In genomic region chr3:149042527-149042926, GRCm38 (mm10) we compare ENCODE assay signal across 13 mouse cellular contexts. TPM values are rescaled to one million over a fixed set of nuclear protein-coding genes. Genes with fewer than 3 reads are reported as not detected.
DNase-seq lines count a peak whose midpoint lies in the region; ATAC-seq and TF ChIP-seq lines count a peak whose summit lies in the region.
"Had no signal": no experiment of that assay in that cellular context is flagged by ENCODE, and none has a peak within 500 bp of the region (broad histone marks: within the 10 kb centered on the region; RNA-seq: fewer than 3 reads in every experiment).

No protein-coding gene starts in this region.

- H3K27me3 ChIP-seq in cerebellum, adult 2 months (ENCODE audit: control insufficient read depth, insufficient read depth, low read length), result no peaks in the 10 kb centered on the region
- H3K27me3 ChIP-seq in forebrain, embryonic 16.5 days (replicated peaks; ENCODE audit: control insufficient read depth, insufficient read depth, low read length), result no peaks in the 10 kb centered on the region
- H3K27me3 ChIP-seq in limb, embryonic 12.5 days, result no peaks in the 10 kb centered on the region
- no peaks in the 10 kb centered on the region for H3K27me3 ChIP-seq in neural tube, embryonic 14.5 days (ENCODE audit: control insufficient read depth, insufficient read depth, low read length)
- no peaks in the 10 kb centered on the region for H3K27me3 ChIP-seq in kidney, embryonic 14.5 days (ENCODE audit: control insufficient read depth, insufficient read depth, low read length)
- H3K27me3 ChIP-seq: embryonic facial prominence, embryonic 15.5 days had no signal

- no peak overlapping the region for H3K4me2 ChIP-seq in forebrain, embryonic 16.5 days (ENCODE audit: low read length)
- H3K4me2 ChIP-seq in limb, embryonic 12.5 days, result peak overlapping the region; percentile 22
- no peak overlapping the region for H3K4me2 ChIP-seq in neural tube, embryonic 14.5 days (ENCODE audit: low read depth, low read length)
- no peak overlapping the region for H3K4me2 ChIP-seq in kidney, embryonic 14.5 days (replicated peaks; ENCODE audit: low read depth, low read length)
- H3K4me2 ChIP-seq: embryonic facial prominence, embryonic 15.5 days; liver, embryonic 11.5 days had no signal

- H3K27ac ChIP-seq in cerebellum, adult 2 months (ENCODE audit: insufficient read depth, low read length), result no peak overlapping the region
- no peak overlapping the region for H3K27ac ChIP-seq in forebrain, embryonic 16.5 days (ENCODE audit: low read length)
- peak overlapping the region; percentile 58 for H3K27ac ChIP-seq in limb, embryonic 12.5 days
- H3K27ac ChIP-seq in neural tube, embryonic 14.5 days (ENCODE audit: low read depth, low read length), result no peak overlapping the region
- H3K27ac ChIP-seq in kidney, embryonic 14.5 days (ENCODE audit: low read depth, low read length), result no peak overlapping the region
- H3K27ac ChIP-seq: embryonic facial prominence, embryonic 15.5 days; macrophage had no signal

- no peak for TF ChIP-seq CTCF in cerebellum, adult 2 months (IDR thresholded peaks at IDR 0.05; ENCODE audit: borderline replicate concordance, insufficient read depth, low read depth, low read length)

- no peaks in the 10 kb centered on the region for H3K4me1 ChIP-seq in cerebellum, adult 2 months (ENCODE audit: control insufficient read depth, insufficient read depth, low read length)
- peaks cover 5% of the 10 kb centered on the region; the same call in 1 of the 2 replicates for H3K4me1 ChIP-seq in forebrain, embryonic 16.5 days (replicated peaks; ENCODE audit: control insufficient read depth, insufficient read depth, low read length)
- peaks cover 25% of the 10 kb centered on the region for H3K4me1 ChIP-seq in limb, embryonic 12.5 days (replicated peaks)
- H3K4me1 ChIP-seq in neural tube, embryonic 14.5 days (ENCODE audit: control insufficient read depth, insufficient read depth, low read length), result 0 out of 2 replicates have a peak, but pooled peaks cover 3% of the 10 kb centered on the region
- no peaks in the 10 kb centered on the region for H3K4me1 ChIP-seq in kidney, embryonic 14.5 days (ENCODE audit: control insufficient read depth, insufficient read depth, low read length)

- no peaks in the 10 kb centered on the region for H3K36me3 ChIP-seq in forebrain, embryonic 16.5 days (ENCODE audit: control insufficient read depth, insufficient read depth)
- H3K36me3 ChIP-seq in limb, embryonic 12.5 days, result no peaks in the 10 kb centered on the region
- H3K36me3 ChIP-seq in neural tube, embryonic 14.5 days (ENCODE audit: control insufficient read depth, insufficient read depth, low read length), result no peaks in the 10 kb centered on the region
- no peaks in the 10 kb centered on the region for H3K36me3 ChIP-seq in kidney, embryonic 14.5 days (ENCODE audit: control insufficient read depth, insufficient read depth, low read length)
- H3K36me3 ChIP-seq: embryonic facial prominence, embryonic 15.5 days had no signal

- WGBS in cerebellum, adult 2 months, result 17% methylated on average over 9 of the region's 9 CpGs
- WGBS in forebrain, embryonic 16.5 days, result 11% methylated on average over 9 of the region's 9 CpGs
- 11% methylated on average over 9 of the region's 9 CpGs for WGBS in limb, embryonic 12.5 days
- 11% methylated on average over 9 of the region's 9 CpGs for WGBS in neural tube, embryonic 14.5 days
- WGBS in kidney, embryonic 14.5 days, result 54% methylated on average over 9 of the region's 9 CpGs

- H3K4me3 ChIP-seq in cerebellum, adult 2 months (replicated peaks; ENCODE audit: insufficient read depth, low read depth, low read length), result no peak overlapping the region
- H3K4me3 ChIP-seq in forebrain, embryonic 16.5 days (replicated peaks; ENCODE audit: low read length), result no peak overlapping the region
- no peak overlapping the region for H3K4me3 ChIP-seq in limb, embryonic 12.5 days (replicated peaks)
- H3K4me3 ChIP-seq in neural tube, embryonic 14.5 days (ENCODE audit: low read depth, low read length), result no peak overlapping the region
- no peak overlapping the region for H3K4me3 ChIP-seq in kidney, embryonic 14.5 days (ENCODE audit: low read length)
- H3K4me3 ChIP-seq: embryonic facial prominence, embryonic 15.5 days had no signal

- 0 out of 2 replicates have a peak, but pooled peaks have one; percentile 15 for ATAC-seq in cerebellum, adult (ENCODE audit: insufficient number of reproducible peaks, low FRiP score, low TSS enrichment)
- ATAC-seq in forebrain, embryonic 16.5 days, result peak; percentile 72
- ATAC-seq in limb, embryonic 12.5 days (ENCODE audit: insufficient number of reproducible peaks, insufficient read depth, low FRiP score, low TSS enrichment, low read depth), result peak; percentile 92
- peak; percentile 95 for ATAC-seq in neural tube, embryonic 14.5 days (ENCODE audit: low read depth)
- ATAC-seq in kidney, embryonic 14.5 days (ENCODE audit: low FRiP score, low TSS enrichment), result no peak

- no peak for DNase-seq in cerebellum, adult 2 months
- no peak for DNase-seq in gastrocnemius, postnatal 10 days
- no peak for DNase-seq in left cerebral cortex, adult 18-20 months (ENCODE audit: low spot score in 2 of 2)
- DNase-seq: cerebellum, adult 11 months; thymus, postnatal 14 days had no signal

- no peak overlapping the region for H3K9ac ChIP-seq in forebrain, embryonic 16.5 days (replicated peaks; ENCODE audit: low read depth, low read length)
- H3K9ac ChIP-seq in limb, embryonic 12.5 days (replicated peaks), result no peak overlapping the region
- H3K9ac ChIP-seq in neural tube, embryonic 14.5 days (replicated peaks; ENCODE audit: low read depth, low read length), result no peak overlapping the region
- no peak overlapping the region for H3K9ac ChIP-seq in kidney, embryonic 14.5 days (ENCODE audit: low read depth, low read length)
- H3K9ac ChIP-seq: embryonic facial prominence, embryonic 15.5 days had no signal

- TF ChIP-seq POLR2A in cerebellum, adult 2 months (IDR thresholded peaks at IDR 0.05; ENCODE audit: borderline replicate concordance, insufficient read depth, low read length), result no peak

- no peaks in the 10 kb centered on the region for H3K9me3 ChIP-seq in forebrain, embryonic 16.5 days (ENCODE audit: control insufficient read depth, low read length)
- no peaks in the 10 kb centered on the region for H3K9me3 ChIP-seq in limb, embryonic 12.5 days
- H3K9me3 ChIP-seq in neural tube, embryonic 14.5 days (ENCODE audit: control insufficient read depth, low read length), result no peaks in the 10 kb centered on the region
- H3K9me3 ChIP-seq in kidney, embryonic 14.5 days (ENCODE audit: control insufficient read depth, low read length), result no peaks in the 10 kb centered on the region
- H3K9me3 ChIP-seq: embryonic facial prominence, embryonic 15.5 days had no signal

RNA-seq across cellular contexts. Expression of gene Adgrl2, which starts 52.2 kb away (rescaled TPM):
- polyA plus RNA-seq in cerebellum, adult 2 months (2012; rRNA removed), result 38.5 and 39.1 TPM in 2 replicates
- 132 and 139 TPM in 2 replicates for polyA plus RNA-seq in forebrain, embryonic 16.5 days (2015; fragmentation: Nextera tagmentation; extraction: Ambion mirVana)
- 101 and 111 TPM in 2 replicates for polyA plus RNA-seq in limb, embryonic 12.5 days (2016; fragmentation: Nextera tagmentation; extraction: Ambion mirVana)
- 242 and 243 TPM in 2 replicates for polyA plus RNA-seq in neural tube, embryonic 14.5 days (2014; fragmentation: Nextera tagmentation; extraction: Ambion mirVana)
- 10 to 100 TPM; 44.1 to 51.1 TPM for total RNA-seq in gastrocnemius, postnatal 10 days (2021)
- total RNA-seq in left cerebral cortex, adult 18-20 months (2021), result 100 to 1,000 TPM; 103 to 109 TPM
- polyA plus RNA-seq in kidney, embryonic 14.5 days (2014; fragmentation: Nextera tagmentation; extraction: Ambion mirVana), result 85.3 and 105 TPM in 2 replicates
